In genomic region chr7:128748758-128749157, GRCm38 (mm10) we compare ENCODE assay signal across 8 mouse cellular contexts. TPM values are rescaled to one million over a fixed set of nuclear protein-coding genes. Genes with fewer than 3 reads are reported as not detected.
DNase-seq lines count a peak whose midpoint lies in the region; ATAC-seq lines count a peak whose summit lies in the region.

No protein-coding gene starts in this region.

- ATAC-seq in cerebellum, adult (ENCODE audit: insufficient number of reproducible peaks, low FRiP score, low TSS enrichment), result no peak
- ATAC-seq in liver, embryonic 15.5 days (ENCODE audit: insufficient read depth), result peak; percentile 68
- ATAC-seq in stomach, embryonic 16.5 days (ENCODE audit: insufficient read depth, low FRiP score), result peak; percentile 69
- ATAC-seq in hindbrain, embryonic 16.5 days, result no peak

- DNase-seq in cerebellum, adult 18-20 months, result peak; percentile 24 to 34
- peak; percentile 51 for DNase-seq in urinary bladder, postnatal 25 days (ENCODE audit: low spot score)
- DNase-seq in urinary bladder, adult 2 months (ENCODE audit: low spot score), result no peak
- peak; percentile 77 to 80 for DNase-seq in heart, postnatal 14 days

- H3K4me3 ChIP-seq in liver, embryonic 15.5 days (replicated peaks), result 0 out of 2 replicates have a peak overlapping the region, but pooled peaks have one; percentile 8
- H3K4me3 ChIP-seq in stomach, embryonic 16.5 days (replicated peaks; ENCODE audit: low read length), result no peak overlapping the region
- no peak overlapping the region for H3K4me3 ChIP-seq in hindbrain, embryonic 16.5 days (ENCODE audit: low read length)

- peak overlapping the region; percentile 49 for H3K4me2 ChIP-seq in liver, embryonic 15.5 days
- no peak overlapping the region for H3K4me2 ChIP-seq in stomach, embryonic 16.5 days (ENCODE audit: low read depth, low read length)
- no peak overlapping the region for H3K4me2 ChIP-seq in hindbrain, embryonic 16.5 days (ENCODE audit: low read length)

- H3K9ac ChIP-seq in liver, embryonic 15.5 days, result 0 out of 2 replicates have a peak overlapping the region, but pooled peaks have one; percentile 10
- H3K9ac ChIP-seq in stomach, embryonic 16.5 days (ENCODE audit: low read length), result no peak overlapping the region
- no peak overlapping the region for H3K9ac ChIP-seq in hindbrain, embryonic 16.5 days (ENCODE audit: low read depth, low read length)

- WGBS in liver, embryonic 15.5 days (ENCODE audit: insufficient replicate concordance), result 12% methylated on average over 3 of the region's 3 CpGs
- 55% methylated on average over 3 of the region's 3 CpGs for WGBS in stomach, embryonic 16.5 days
- WGBS in hindbrain, embryonic 16.5 days, result 70% methylated on average over 3 of the region's 3 CpGs

- no peaks in the 10 kb centered on the region for H3K27me3 ChIP-seq in liver, embryonic 15.5 days
- no peaks in the 10 kb centered on the region for H3K27me3 ChIP-seq in stomach, embryonic 16.5 days (ENCODE audit: control insufficient read depth, insufficient read depth, low read length)
- H3K27me3 ChIP-seq in hindbrain, embryonic 16.5 days (replicated peaks; ENCODE audit: control insufficient read depth, insufficient read depth, low read length), result no peaks in the 10 kb centered on the region

- intact Hi-C loops in heart, postnatal 14 days (cut with DNase I), result no loop called here

- H3K4me1 ChIP-seq in liver, embryonic 15.5 days (replicated peaks), result peaks cover 58% of the 10 kb centered on the region
- peaks cover 26% of the 10 kb centered on the region for H3K4me1 ChIP-seq in stomach, embryonic 16.5 days (ENCODE audit: control insufficient read depth, insufficient read depth, low read length)
- peaks cover 26% of the 10 kb centered on the region for H3K4me1 ChIP-seq in hindbrain, embryonic 16.5 days (ENCODE audit: control insufficient read depth, insufficient read depth, low read depth, low read length)

- H3K36me3 ChIP-seq in liver, embryonic 15.5 days (replicated peaks), result peaks cover 37% of the 10 kb centered on the region
- peaks cover 5% of the 10 kb centered on the region; the same call in 1 of the 2 replicates for H3K36me3 ChIP-seq in stomach, embryonic 16.5 days (ENCODE audit: control insufficient read depth, insufficient read depth, low read length)
- peaks cover 8% of the 10 kb centered on the region for H3K36me3 ChIP-seq in hindbrain, embryonic 16.5 days (ENCODE audit: control insufficient read depth, insufficient read depth, low read length)

- peak overlapping the region; percentile 61 for H3K27ac ChIP-seq in liver, embryonic 15.5 days (replicated peaks)
- peak overlapping the region; percentile 2; the same call in 1 of the 2 replicates for H3K27ac ChIP-seq in stomach, embryonic 16.5 days (ENCODE audit: low read length)
- no peak overlapping the region for H3K27ac ChIP-seq in hindbrain, embryonic 16.5 days (ENCODE audit: low read depth, low read length)

- H3K9me3 ChIP-seq in liver, embryonic 15.5 days (replicated peaks), result no peaks in the 10 kb centered on the region
- no peaks in the 10 kb centered on the region for H3K9me3 ChIP-seq in stomach, embryonic 16.5 days (replicated peaks; ENCODE audit: control insufficient read depth, low read length)
- H3K9me3 ChIP-seq in hindbrain, embryonic 16.5 days (ENCODE audit: control insufficient read depth, low read length), result no peaks in the 10 kb centered on the region

RNA-seq across cellular contexts. Expression of gene Sec23ip, which starts 4.0 kb away (rescaled TPM):
- 17.8 and 19.7 TPM in 2 replicates for polyA plus RNA-seq in urinary bladder, adult 2 months (2012; rRNA removed)
- 10 to 100 TPM; 27.7 to 31.6 TPM for total RNA-seq in heart, postnatal 14 days (2021)
- 16.2 and 16.3 TPM in 2 replicates for polyA plus RNA-seq in liver, embryonic 15.5 days (2015; fragmentation: Nextera tagmentation; extraction: Ambion mirVana)
- 34.5 and 34.8 TPM in 2 replicates for polyA plus RNA-seq in stomach, embryonic 16.5 days (2015; fragmentation: Nextera tagmentation; extraction: Ambion mirVana)
- 32.8 and 36.3 TPM in 2 replicates for polyA plus RNA-seq in hindbrain, embryonic 16.5 days (2015; fragmentation: Nextera tagmentation; extraction: Ambion mirVana)

RNA-seq across cellular contexts. Expression of gene Mcmbp, which starts 8.5 kb away (rescaled TPM):
- polyA plus RNA-seq in urinary bladder, adult 2 months (2012; rRNA removed), result 22.0 and 26.0 TPM in 2 replicates
- total RNA-seq in heart, postnatal 14 days (2021), result 10 to 100 TPM; 26.3 to 27.2 TPM
- 19.0 and 19.7 TPM in 2 replicates for polyA plus RNA-seq in liver, embryonic 15.5 days (2015; fragmentation: Nextera tagmentation; extraction: Ambion mirVana)
- polyA plus RNA-seq in stomach, embryonic 16.5 days (2015; fragmentation: Nextera tagmentation; extraction: Ambion mirVana), result 44.4 and 46.3 TPM in 2 replicates
- polyA plus RNA-seq in hindbrain, embryonic 16.5 days (2015; fragmentation: Nextera tagmentation; extraction: Ambion mirVana), result 34.6 and 40.4 TPM in 2 replicates

Comparison
In these comparisons a context has a peak if more than half of its experiments do, and no peak if none do; other contexts are left out.
1. ATAC-seq: peak in liver, embryonic 15.5 days (single experiment) and stomach, embryonic 16.5 days (single experiment); none in cerebellum, adult (single experiment) and hindbrain, embryonic 16.5 days (single experiment).